Mouse (Mus musculus) embryonic facial prominence, embryonic 15.5 days (tissue): ENCODE results near the gene Abhd16a. TPM values are rescaled to one million over a fixed set of nuclear protein-coding genes. Genes with fewer than 3 reads are reported as not detected.
A peak's percentile ranks its signal among the peaks of the same experiment; 100 is the strongest.

Experiments used
- ATAC-seq: fragments of 200-750 bp; cut with Nextera tagmentation; 2 replicates; pipeline ENCODE4 v1.8.0; 2017; ENCODE audit warnings: low read depth, moderate TSS enrichment; ENCODE audit not compliant: insufficient number of reproducible peaks, low FRiP score, low TSS enrichment
- H3K27ac ChIP-seq: fragments of 300-500 bp; sonication (generic); replicated peaks from 2 replicates; pipeline ENCODE4 v1.5.1; 2015; ENCODE audit warnings: mild to moderate bottlenecking, inconsistent platforms
- H3K27me3 ChIP-seq: fragments of 300-500 bp; sonication (generic); 2 replicates; pipeline ENCODE4 v1.6.1; 2015; ENCODE audit warnings: inconsistent platforms
- H3K36me3 ChIP-seq: fragments of 300-500 bp; sonication (generic); 2 replicates; pipeline ENCODE4 v1.6.1; 2015; ENCODE audit warnings: mild to moderate bottlenecking, inconsistent platforms
- H3K4me1 ChIP-seq: fragments of 300-500 bp; sonication (generic); 2 replicates; pipeline ENCODE4 v1.6.1; 2015; ENCODE audit warnings: inconsistent platforms
- H3K4me2 ChIP-seq: fragments of 300-500 bp; sonication (generic); replicated peaks from 2 replicates; pipeline ENCODE4 v1.6.1; 2015; ENCODE audit warnings: mild to moderate bottlenecking, inconsistent platforms
- H3K4me3 ChIP-seq: fragments of 300-500 bp; sonication (generic); replicated peaks from 2 replicates; pipeline ENCODE4 v1.5.1; 2015; ENCODE audit warnings: mild to moderate bottlenecking, inconsistent platforms
- H3K9ac ChIP-seq: fragments of 300-500 bp; sonication (generic); 2 replicates; pipeline ENCODE4 v1.6.1; 2015; ENCODE audit warnings: inconsistent platforms
- H3K9me3 ChIP-seq: fragments of 300-500 bp; sonication (generic); replicated peaks from 2 replicates; pipeline ENCODE4 v1.6.1; 2016; ENCODE audit warnings: inconsistent platforms
- WGBS: fragments of 180-500 bp; shearing (Covaris S2); methylation state at CpG from one replicate; pipeline ENCODE4 v1.1.7; 2015; 5-methylcytosine and 5-hydroxymethylcytosine counted together
- polyA plus RNA-seq: library from polyadenylated mRNA; unstranded; fragments of >200 nt; fragmentation: Nextera tagmentation; extraction: Ambion mirVana; gene quantifications from 2 replicates; pipeline ENCODE4 v1.2.1, GENCODE M21; 2015

Abhd16a gene
- polyA plus RNA-seq, 1 experiment from 2014 or later, result 102 TPM

- Histone ChIP-seq H3K9me3 (no peaks in the 10 kb centered on the region), H3K9ac (peak overlapping the region; percentile 68), H3K36me3 (peaks cover 35% of the 10 kb centered on the region), H3K27ac (peak overlapping the region; percentile 96), H3K27me3 (no peaks in the 10 kb centered on the region), H3K4me3 (peak overlapping the region; percentile 78), H3K4me1 (peaks cover 18% of the 10 kb centered on the region), H3K4me2 (peak overlapping the region; percentile 80)
- WGBS, result 2% methylated on average over 43 of the region's 43 CpGs
- peak; percentile 39 for ATAC-seq
Measured at GRCm38 (mm10) chr17:35135591-35136320, 46.7 kb downstream of the Abhd16a start.

- no peak overlapping the region for H3K4me2 ChIP-seq
- 81% methylated on average over 3 of the region's 3 CpGs for WGBS
- no peak for ATAC-seq
Measured at GRCm38 (mm10) chr17:35139269-35139668, 50.2 kb downstream of the Abhd16a start.

GRCm38 (mm10) chr17:35140490-35140996 lies 51.5 kb downstream of the Abhd16a start:
- 82% methylated on average over 16 of the region's 16 CpGs for WGBS
- Histone ChIP-seq H3K9ac (no peak overlapping the region), H3K36me3 (peaks cover 82% of the 10 kb centered on the region), H3K4me3 (no peak overlapping the region), H3K27ac (no peak overlapping the region), H3K4me1 (peaks cover 18% of the 10 kb centered on the region), H3K27me3 (no peaks in the 10 kb centered on the region), H3K9me3 (no peaks in the 10 kb centered on the region), H3K4me2 (no peak overlapping the region)
- no peak for ATAC-seq

More at GRCm38 (mm10) chr17:35139269-35139668, 50.2 kb downstream of the Abhd16a start:
- no peak overlapping the region for H3K4me3 ChIP-seq
- H3K27me3 ChIP-seq, result no peaks in the 10 kb centered on the region
- H3K4me1 ChIP-seq, result peaks cover 18% of the 10 kb centered on the region
- H3K36me3 ChIP-seq, result peaks cover 69% of the 10 kb centered on the region
- no peaks in the 10 kb centered on the region for H3K9me3 ChIP-seq
- 0 out of 2 replicates have a peak overlapping the region, but pooled peaks have one; percentile 9 for H3K9ac ChIP-seq
- H3K27ac ChIP-seq, result no peak overlapping the region

- no peak for ATAC-seq
- no peaks in the 10 kb centered on the region for H3K9me3 ChIP-seq
- no peak overlapping the region for H3K27ac ChIP-seq
- 89% methylated on average over 6 of the region's 6 CpGs for WGBS
- H3K36me3 ChIP-seq, result peaks cover 96% of the 10 kb centered on the region
- no peak overlapping the region for H3K9ac ChIP-seq
- H3K27me3 ChIP-seq, result no peaks in the 10 kb centered on the region
- no peak overlapping the region for H3K4me2 ChIP-seq
- peaks cover 9% of the 10 kb centered on the region for H3K4me1 ChIP-seq
- no peak overlapping the region for H3K4me3 ChIP-seq
Measured at GRCm38 (mm10) chr17:35141971-35142370, 52.9 kb downstream of the Abhd16a start.

- no peak overlapping the region for H3K4me3 ChIP-seq
- H3K9me3 ChIP-seq, result no peaks in the 10 kb centered on the region
- no peaks in the 10 kb centered on the region for H3K27me3 ChIP-seq
- 0 out of 2 replicates have a peak, but pooled peaks cover 2% of the 10 kb centered on the region for H3K4me1 ChIP-seq
- H3K27ac ChIP-seq, result no peak overlapping the region
- no peak for ATAC-seq
- no peak overlapping the region for H3K9ac ChIP-seq
- peaks cover 97% of the 10 kb centered on the region for H3K36me3 ChIP-seq
- no peak overlapping the region for H3K4me2 ChIP-seq
- 88% methylated on average over 5 of the region's 5 CpGs for WGBS
Measured at GRCm38 (mm10) chr17:35146139-35146538, 57.1 kb downstream of the Abhd16a start.

- Histone ChIP-seq H3K9ac (no peak overlapping the region), H3K4me3 (no peak overlapping the region), H3K4me2 (no peak overlapping the region), H3K9me3 (no peaks in the 10 kb centered on the region), H3K27ac (0 out of 2 replicates have a peak overlapping the region, but pooled peaks have one; percentile 7), H3K27me3 (no peaks in the 10 kb centered on the region), H3K36me3 (peaks cover 97% of the 10 kb centered on the region), H3K4me1 (0 out of 2 replicates have a peak, but pooled peaks cover 2% of the 10 kb centered on the region)
- no peak for ATAC-seq
- WGBS, result 54% methylated on average over 3 of the region's 3 CpGs
Measured at GRCm38 (mm10) chr17:35147348-35147747, 58.3 kb downstream of the Abhd16a start.

- no peak for ATAC-seq
- peak overlapping the region; percentile 40 for H3K27ac ChIP-seq
- WGBS, result 55% methylated on average over 5 of the region's 5 CpGs
Measured at GRCm38 (mm10) chr17:35147922-35148639, 59.0 kb downstream of the Abhd16a start.

GRCm38 (mm10) chr17:35152121-35152520 lies 63.1 kb downstream of the Abhd16a start:
- WGBS, result 93% methylated on average over 4 of the region's 4 CpGs
- ATAC-seq, result no peak
- Histone ChIP-seq H3K4me3 (no peak overlapping the region), H3K4me2 (no peak overlapping the region), H3K4me1 (peaks cover 8% of the 10 kb centered on the region), H3K9me3 (no peaks in the 10 kb centered on the region), H3K27me3 (no peaks in the 10 kb centered on the region), H3K27ac (no peak overlapping the region), H3K9ac (no peak overlapping the region), H3K36me3 (peaks cover 97% of the 10 kb centered on the region)

More at GRCm38 (mm10) chr17:35147922-35148639, 59.0 kb downstream of the Abhd16a start:
- peaks cover 97% of the 10 kb centered on the region for H3K36me3 ChIP-seq
- no peaks in the 10 kb centered on the region for H3K27me3 ChIP-seq
- no peak overlapping the region for H3K9ac ChIP-seq
- H3K4me3 ChIP-seq, result no peak overlapping the region
- no peaks in the 10 kb centered on the region for H3K9me3 ChIP-seq
- H3K4me2 ChIP-seq, result no peak overlapping the region
- H3K4me1 ChIP-seq, result 0 out of 2 replicates have a peak, but pooled peaks cover 2% of the 10 kb centered on the region

Other genes starting within 250 kb of the Abhd16a start
- gene Skiv2l, start 239.1 kb upstream of the Abhd16a start, polyA plus RNA-seq, result 50.6 and 55.0 TPM in 2 replicates
- gene Nelfe, start 238.9 kb upstream of the Abhd16a start, polyA plus RNA-seq, result 97.7 and 114 TPM in 2 replicates
- 2.9 and 3.2 TPM in 2 replicates for gene Cfb, start 226.7 kb upstream of the Abhd16a start, polyA plus RNA-seq
- 3.2 and 4.2 TPM in 2 replicates for gene Zbtb12, start 209.8 kb upstream of the Abhd16a start, polyA plus RNA-seq
- gene Gm20547, start 207.2 kb upstream of the Abhd16a start, polyA plus RNA-seq, result not detected in 2 replicates
- gene C2, start 191.0 kb upstream of the Abhd16a start, polyA plus RNA-seq, result 6.7 and 7.3 TPM in 2 replicates
- gene Ehmt2, start 190.8 kb upstream of the Abhd16a start, polyA plus RNA-seq, result 86.8 and 92.7 TPM in 2 replicates
- 0.49 and 0.69 TPM in 2 replicates for gene Slc44a4, start 174.8 kb upstream of the Abhd16a start, polyA plus RNA-seq
- gene Neu1, start 158.0 kb upstream of the Abhd16a start, polyA plus RNA-seq, result 20.8 and 22.7 TPM in 2 replicates
- 2.2 and 3.4 TPM in 2 replicates for gene Hspa1b, start 130.0 kb upstream of the Abhd16a start, polyA plus RNA-seq
- gene Gm20481, start 119.4 kb upstream of the Abhd16a start, polyA plus RNA-seq, result not detected in 2 replicates
- gene Hspa1a, start 117.1 kb upstream of the Abhd16a start, polyA plus RNA-seq, result 19.5 and 19.7 TPM in 2 replicates
- 0.71 and 0.77 TPM in 2 replicates for gene Hspa1l, start 116.6 kb upstream of the Abhd16a start, polyA plus RNA-seq
- gene Lsm2, start 107.4 kb upstream of the Abhd16a start, polyA plus RNA-seq, result 163 and 173 TPM in 2 replicates
- gene Vars, start 88.3 kb upstream of the Abhd16a start, polyA plus RNA-seq, result 108 and 114 TPM in 2 replicates
- 0.43 and 0.58 TPM in 2 replicates for gene Vwa7, start 72.7 kb upstream of the Abhd16a start, polyA plus RNA-seq
- gene Sapcd1, start 61.2 kb upstream of the Abhd16a start, polyA plus RNA-seq, result 21.5 and 23.4 TPM in 2 replicates
- gene Msh5, start 42.5 kb upstream of the Abhd16a start, polyA plus RNA-seq, result 3.6 and 5.4 TPM in 2 replicates
- 324 and 329 TPM in 2 replicates for gene Clic1, start 39.3 kb upstream of the Abhd16a start, polyA plus RNA-seq
- gene Ddah2, start 30.2 kb upstream of the Abhd16a start, polyA plus RNA-seq, result 319 and 347 TPM in 2 replicates
- gene Ly6g6c, start 23.9 kb upstream of the Abhd16a start, polyA plus RNA-seq, result 98.5 and 131 TPM in 2 replicates
- 1.1 and 1.4 TPM in 2 replicates for gene Mpig6b, start 23.1 kb upstream of the Abhd16a start, polyA plus RNA-seq
- 31.4 and 33.0 TPM in 2 replicates for gene Ly6g6e, start 12.4 kb upstream of the Abhd16a start, polyA plus RNA-seq
- 1.5 and 2.3 TPM in 2 replicates for gene Ly6g6d, start 11.2 kb upstream of the Abhd16a start, polyA plus RNA-seq
- gene Ly6g6f, start 3.7 kb upstream of the Abhd16a start, polyA plus RNA-seq, result 0.20 and 0.28 TPM in 2 replicates
- gene Ly6g5c, start 19.0 kb downstream of the Abhd16a start, polyA plus RNA-seq, result not detected in 2 replicates
- 1.4 and 1.8 TPM in 2 replicates for gene Ly6g5b, start 26.2 kb downstream of the Abhd16a start, polyA plus RNA-seq
- gene Gpank1, start 32.2 kb downstream of the Abhd16a start, polyA plus RNA-seq, result 19.5 and 20.1 TPM in 2 replicates
- gene Csnk2b, start 32.8 kb downstream of the Abhd16a start, polyA plus RNA-seq, result 278 and 279 TPM in 2 replicates
- gene D17H6S53E, start 37.1 kb downstream of the Abhd16a start, polyA plus RNA-seq, result 11.2 and 12.2 TPM in 2 replicates
- 0.17 TPM in 1 of 2 replicates, not detected in the other for gene Apom, start 42.8 kb downstream of the Abhd16a start, polyA plus RNA-seq
- 57.8 TPM in 2 replicates for gene Bag6, start 45.9 kb downstream of the Abhd16a start, polyA plus RNA-seq
- gene Prrc2a, start 75.6 kb downstream of the Abhd16a start, polyA plus RNA-seq, result 179 and 198 TPM in 2 replicates
- 15.5 and 17.5 TPM in 2 replicates for gene Aif1, start 86.8 kb downstream of the Abhd16a start, polyA plus RNA-seq
- 27.2 and 27.4 TPM in 2 replicates for gene Lst1, start 99.2 kb downstream of the Abhd16a start, polyA plus RNA-seq
- 2.3 and 2.9 TPM in 2 replicates for gene Ltb, start 105.2 kb downstream of the Abhd16a start, polyA plus RNA-seq
- 0.47 and 0.76 TPM in 2 replicates for gene Tnf, start 112.7 kb downstream of the Abhd16a start, polyA plus RNA-seq
- gene Lta, start 116.1 kb downstream of the Abhd16a start, polyA plus RNA-seq, result 0.27 and 0.32 TPM in 2 replicates
- gene Gm16181, start 131.6 kb downstream of the Abhd16a start, polyA plus RNA-seq, result 0.57 TPM in 1 of 2 replicates, not detected in the other
- 4.1 and 4.4 TPM in 2 replicates for gene Atp6v1g2, start 144.4 kb downstream of the Abhd16a start, polyA plus RNA-seq
- 11.8 and 12.7 TPM in 2 replicates for gene Nfkbil1, start 146.5 kb downstream of the Abhd16a start, polyA plus RNA-seq
- 406 and 413 TPM in 2 replicates for gene Ddx39b, start 152.5 kb downstream of the Abhd16a start, polyA plus RNA-seq
- gene H2-D1, start 173.5 kb downstream of the Abhd16a start, polyA plus RNA-seq, result 81.6 and 82.0 TPM in 2 replicates
- gene H2-Q1, start 231.1 kb downstream of the Abhd16a start, polyA plus RNA-seq, result not detected in 2 replicates